Mouse (Mus musculus): ENCODE results near the gene Mtmr3.
"Not testable (repeated sequence)": the region's sequence is repeated elsewhere in the genome, so short reads cannot be mapped to it uniquely, and the experiment has no call there.

Gene Mtmr3

DNA sequence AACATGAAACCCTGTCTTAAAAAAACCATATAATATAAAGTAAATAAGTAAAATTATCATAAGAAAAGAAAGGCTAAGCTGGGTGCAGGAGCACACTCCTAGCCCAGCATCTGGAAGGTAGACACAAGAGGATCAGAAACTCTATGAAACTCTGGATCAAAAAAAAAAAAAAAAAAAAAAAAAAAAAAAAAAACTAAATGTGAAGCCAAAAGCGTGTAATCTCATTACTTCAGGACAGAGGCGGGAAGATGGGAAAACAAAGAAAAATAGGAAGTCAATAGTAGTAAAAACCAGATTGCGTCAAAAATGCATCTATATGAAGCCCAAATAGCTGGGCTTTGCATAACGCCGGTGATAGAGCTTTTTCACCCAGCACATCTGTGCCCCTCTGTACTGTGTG, 7.2 kb upstream of the Mtmr3 start:
- DNase-seq (ENCODE audit: low spot score in 2 of 2), result no peak

DNA sequence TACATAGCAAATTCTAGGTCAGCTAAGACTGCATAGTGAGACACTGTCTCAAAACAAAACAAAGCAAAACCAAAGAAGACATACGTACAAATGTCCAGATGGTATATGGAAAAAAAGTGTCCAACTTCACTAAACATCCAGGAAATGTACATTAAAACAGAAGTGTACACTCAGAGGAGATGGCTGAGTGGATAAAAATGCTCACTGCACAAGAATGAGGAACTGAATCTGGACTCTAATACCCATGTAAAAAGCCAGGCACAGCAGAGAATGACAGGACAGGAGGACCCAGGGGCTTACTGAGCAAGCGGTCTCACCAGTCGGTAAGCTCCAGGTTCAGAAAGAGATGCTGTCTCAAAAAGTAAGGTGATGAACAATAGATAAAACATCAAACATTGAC, 5.3 kb upstream of the Mtmr3 start:
- DNase-seq (ENCODE audit: low spot score in 2 of 2), result no peak

DNA sequence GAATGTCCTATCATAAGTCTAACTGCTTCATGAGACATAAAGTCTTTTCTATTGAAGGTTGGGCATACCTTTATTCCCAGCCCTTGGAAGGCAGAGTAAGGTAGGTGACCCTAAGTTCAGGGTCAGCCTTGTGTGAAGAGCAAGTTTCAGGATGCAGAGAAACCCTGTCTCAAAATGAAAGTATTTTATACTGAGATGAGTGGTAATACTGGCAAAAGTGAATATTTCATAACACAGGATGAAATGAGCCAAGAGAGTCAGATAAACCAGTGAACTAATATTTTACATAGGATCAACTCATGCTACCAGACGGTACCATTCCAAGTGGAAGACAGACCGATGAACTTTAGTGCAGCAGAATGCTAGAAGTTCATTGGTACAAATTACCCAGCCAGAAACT, 3.7 kb upstream of the Mtmr3 start:
- no peak for DNase-seq (ENCODE audit: low spot score in 2 of 2)

DNA sequence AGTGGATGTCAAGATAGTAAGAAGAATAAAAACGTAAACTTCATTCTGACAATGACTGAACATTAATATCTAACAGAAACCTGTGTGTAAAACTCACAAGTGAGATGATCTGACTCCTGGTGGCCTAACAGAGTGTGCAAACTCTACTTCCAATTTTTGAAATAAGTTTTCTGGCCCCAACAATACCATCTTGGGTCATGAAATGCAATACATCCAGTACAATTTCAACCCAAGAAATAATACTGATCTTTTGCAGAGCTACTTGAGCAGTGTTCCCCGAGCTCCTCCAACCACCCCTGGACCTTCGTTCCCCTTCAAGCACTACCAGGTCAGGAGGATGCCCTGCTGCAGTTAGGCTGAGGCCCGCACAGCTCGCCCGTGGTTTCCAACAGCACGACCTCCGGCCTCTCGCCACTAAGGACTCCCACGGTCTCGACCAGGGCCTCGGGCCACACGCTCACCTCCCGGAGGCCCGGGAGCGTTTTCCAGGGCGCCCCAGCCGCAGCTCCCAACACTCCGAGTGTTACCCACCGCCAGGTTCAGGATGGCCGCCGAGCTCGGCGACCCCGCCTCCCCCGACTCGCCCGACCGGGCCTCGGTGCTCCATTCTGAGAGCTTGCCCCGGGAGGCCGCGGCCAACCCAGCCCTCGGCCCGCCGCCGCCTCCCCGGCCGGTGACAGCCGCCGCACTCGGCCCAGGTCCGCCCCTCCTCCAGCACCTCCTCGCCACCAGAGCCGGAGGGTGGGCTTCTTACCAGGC, 635 bp downstream of the Mtmr3 start:
- peak in 1 of 2 experiments; percentile 16 for DNase-seq (ENCODE audit: low spot score in 2 of 2)

DNA sequence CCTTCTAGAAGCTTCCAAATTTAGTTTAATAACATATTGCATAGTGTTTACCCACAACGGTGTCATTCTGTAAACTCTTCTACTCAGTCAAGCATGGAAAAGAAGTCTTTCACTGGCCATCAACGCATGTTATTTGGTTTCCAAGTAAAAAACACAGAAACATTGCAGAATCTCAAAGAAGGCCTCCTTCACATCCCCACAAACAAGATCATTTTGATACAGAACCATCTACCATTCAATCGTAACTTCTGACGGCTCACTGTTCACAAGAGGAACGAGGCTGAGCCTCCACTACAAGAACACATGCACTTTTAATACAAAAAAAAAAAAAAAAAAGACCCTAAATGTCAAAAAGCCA, 1.2 kb downstream of the Mtmr3 start:
- DNase-seq (ENCODE audit: low spot score in 2 of 2), result no peak

DNA sequence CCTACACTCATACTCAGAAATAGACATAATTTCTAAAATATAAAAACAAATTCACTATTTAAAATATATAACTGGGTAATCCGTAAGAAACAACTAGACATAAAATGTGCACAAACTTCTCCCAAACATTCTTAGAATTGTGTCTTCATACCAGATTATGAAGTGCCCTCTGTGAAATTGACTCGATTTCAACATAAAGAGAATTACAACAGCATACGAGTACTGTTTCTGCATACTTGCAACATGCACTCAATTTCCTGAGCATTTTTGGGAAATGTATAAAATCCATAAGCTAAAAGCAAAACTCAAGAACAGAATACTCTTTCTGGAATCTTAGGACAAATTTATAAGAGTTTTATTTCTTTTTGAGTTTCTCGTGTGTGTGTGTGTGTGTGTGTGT, 2.9 kb downstream of the Mtmr3 start:
- no peak for DNase-seq (ENCODE audit: low spot score in 2 of 2)

DNA sequence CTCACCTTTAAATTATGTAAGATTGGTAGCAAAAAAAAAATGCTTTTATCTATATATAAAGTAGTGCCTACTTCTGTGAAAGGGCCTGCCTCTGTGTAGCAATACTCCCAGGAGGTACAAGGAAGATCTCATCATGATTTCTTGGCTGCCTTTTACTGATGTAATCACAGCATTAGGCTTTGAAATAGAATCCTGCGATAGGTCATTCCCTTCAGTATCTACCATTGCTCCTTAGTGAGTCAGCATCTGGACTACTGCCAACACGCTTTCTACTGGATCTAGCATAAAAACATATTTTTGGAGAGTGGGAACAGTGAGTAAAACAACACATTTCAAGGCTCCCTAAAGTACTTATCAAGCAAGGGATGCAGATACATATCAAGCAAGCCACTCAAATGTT, 16.0 kb downstream of the Mtmr3 start:
- DNase-seq (ENCODE audit: low spot score in 2 of 2), result peak in 1 of 2 experiments; percentile 37

DNA sequence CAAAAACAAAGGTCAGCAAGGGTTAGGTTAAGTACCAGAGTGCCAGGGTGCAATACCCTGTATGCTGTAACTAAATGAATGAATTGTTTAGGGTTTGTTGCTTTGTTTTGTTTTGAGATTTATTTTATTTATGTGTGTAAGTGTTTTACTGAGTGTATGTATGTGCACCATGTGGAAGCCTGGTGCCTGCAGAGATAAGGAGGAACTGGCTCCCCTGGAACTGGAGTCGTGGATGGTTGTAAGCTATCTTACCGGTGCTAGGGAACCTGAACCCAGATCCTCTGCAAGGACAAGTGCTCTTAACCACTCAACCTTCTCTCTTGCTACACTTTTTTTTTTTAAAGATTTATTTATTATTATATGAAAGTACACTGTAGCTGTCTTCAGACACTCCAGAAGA, 17.6 kb downstream of the Mtmr3 start:
- no peak for DNase-seq (ENCODE audit: low spot score in 2 of 2)

DNA sequence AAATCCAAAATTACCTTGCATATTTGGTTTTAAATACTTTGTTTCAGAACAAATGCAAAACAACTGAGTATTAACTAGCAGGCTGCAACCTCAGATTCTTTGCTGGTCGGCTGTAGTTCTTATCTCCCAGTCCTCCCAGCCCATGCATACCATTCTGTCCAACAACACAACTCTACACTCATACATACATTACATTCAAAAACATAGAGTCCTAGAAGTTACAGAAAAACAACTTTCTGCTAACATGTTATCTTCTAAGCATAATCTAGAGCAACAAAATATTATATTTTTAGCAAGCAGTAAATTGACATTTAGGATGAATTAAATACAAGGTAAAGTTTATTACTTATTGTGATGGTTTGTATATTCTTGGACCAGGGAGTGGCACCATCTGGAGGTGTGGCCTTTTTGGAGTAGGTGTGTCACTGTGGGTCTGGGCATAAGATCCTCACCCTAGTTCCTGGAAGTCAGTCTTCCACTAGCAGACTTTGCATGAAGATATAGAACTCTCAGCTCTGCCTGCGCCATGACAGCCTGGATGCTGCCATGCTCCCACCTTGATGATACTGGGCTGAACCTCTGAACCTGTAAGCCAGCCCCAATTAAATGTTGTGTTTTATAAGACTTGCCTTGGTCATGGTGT, 18.5 kb downstream of the Mtmr3 start:
- not testable (repeated sequence) for DNase-seq (ENCODE audit: low spot score in 2 of 2)

DNA sequence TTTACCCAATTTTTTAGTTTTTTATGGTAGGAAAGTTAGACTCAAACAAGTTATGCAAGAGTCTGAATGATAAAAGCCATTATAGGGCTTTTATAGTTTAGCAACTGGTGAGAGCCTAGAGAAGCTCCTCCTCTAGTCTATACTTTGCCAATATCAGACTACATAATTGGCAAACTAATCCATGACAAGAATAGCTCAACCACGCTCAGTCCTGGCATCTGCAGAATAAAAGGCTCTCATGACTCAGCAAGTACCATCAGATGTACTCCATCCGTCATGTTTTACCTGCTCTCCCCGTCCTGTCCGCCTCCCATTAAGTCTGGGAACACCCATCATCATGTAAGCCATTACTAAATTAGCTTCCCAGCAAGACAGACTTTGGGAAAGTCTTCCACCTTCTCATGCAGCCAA, 23.2 kb downstream of the Mtmr3 start:
- DNase-seq (ENCODE audit: low spot score in 2 of 2), result no peak

DNA sequence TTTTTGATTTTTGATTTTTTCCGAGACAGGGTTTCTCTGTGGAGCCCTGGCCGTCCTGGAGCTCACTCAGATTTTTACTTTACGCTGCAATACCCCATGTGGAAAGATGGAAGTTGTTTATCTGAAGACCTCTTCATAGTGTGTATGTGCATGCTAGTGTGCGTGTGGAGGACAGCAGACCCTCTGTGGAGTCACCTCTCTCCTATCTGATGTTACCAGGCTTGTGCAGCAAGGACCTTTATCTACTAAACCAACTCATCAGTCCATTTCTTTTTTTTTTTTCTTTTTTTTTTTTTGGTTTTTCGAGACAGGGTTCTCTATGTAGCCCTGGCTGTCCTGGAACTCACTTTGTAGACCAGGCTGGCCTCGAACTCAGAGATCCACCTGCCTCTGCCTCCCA, 28.3 kb downstream of the Mtmr3 start:
- no peak for DNase-seq (ENCODE audit: low spot score in 2 of 2)

DNA sequence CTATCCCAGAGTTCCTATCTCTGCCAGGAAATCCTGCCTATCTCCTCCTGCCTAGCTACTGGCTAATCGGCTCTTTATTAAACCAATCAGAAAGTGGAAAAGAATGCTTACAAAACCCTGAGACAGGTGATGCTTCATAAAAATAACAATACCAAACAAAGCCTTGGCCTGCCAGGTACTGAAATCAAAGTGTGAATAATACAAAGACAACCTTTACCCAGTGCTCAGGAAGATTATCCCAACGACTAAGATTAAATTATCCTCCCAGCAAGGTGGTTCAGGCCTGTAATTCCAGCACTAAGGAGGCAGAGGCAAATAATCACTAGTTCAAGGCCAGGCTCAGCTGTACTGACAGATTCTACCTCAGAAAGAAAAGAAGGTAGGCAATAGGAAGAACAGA, 29.1 kb downstream of the Mtmr3 start:
- no peak for DNase-seq (ENCODE audit: low spot score in 2 of 2)

DNA sequence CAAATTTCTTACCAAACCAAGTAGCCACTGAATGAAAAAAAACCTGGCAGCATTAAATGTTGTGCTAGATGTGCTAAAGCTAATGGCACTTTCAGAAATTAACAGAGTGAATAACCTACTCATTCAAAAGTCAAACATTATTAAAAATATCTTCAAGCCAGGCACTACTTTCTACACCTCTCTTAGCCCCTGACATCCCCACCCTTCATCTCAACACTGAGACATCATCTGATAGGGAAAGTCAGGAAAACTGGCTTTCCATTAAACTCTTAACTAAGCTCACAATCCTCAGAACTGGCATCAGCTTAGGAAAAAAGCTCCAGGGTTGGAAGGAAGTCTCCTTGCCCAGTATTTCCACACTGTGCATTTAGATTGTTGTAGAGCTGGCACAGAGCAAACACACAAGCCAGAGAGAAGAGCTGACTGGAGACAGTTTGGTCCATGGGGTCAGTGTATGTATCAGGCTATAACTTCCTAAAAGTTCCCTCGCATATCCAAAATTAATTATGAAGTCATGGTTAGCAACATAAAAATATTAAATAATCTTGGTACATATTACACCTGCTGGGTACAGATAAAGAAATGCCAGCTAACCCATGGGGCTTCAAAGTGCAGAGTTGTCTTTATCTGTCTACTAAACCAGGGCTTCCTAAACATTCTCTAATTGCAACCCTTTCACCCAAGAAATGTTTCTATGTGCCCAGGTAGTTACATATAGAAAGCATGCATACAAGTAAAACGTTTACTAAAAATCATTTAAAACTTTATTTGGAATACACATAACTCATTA, 41.2 kb downstream of the Mtmr3 start:
- DNase-seq (ENCODE audit: low spot score in 2 of 2), result no peak

DNA sequence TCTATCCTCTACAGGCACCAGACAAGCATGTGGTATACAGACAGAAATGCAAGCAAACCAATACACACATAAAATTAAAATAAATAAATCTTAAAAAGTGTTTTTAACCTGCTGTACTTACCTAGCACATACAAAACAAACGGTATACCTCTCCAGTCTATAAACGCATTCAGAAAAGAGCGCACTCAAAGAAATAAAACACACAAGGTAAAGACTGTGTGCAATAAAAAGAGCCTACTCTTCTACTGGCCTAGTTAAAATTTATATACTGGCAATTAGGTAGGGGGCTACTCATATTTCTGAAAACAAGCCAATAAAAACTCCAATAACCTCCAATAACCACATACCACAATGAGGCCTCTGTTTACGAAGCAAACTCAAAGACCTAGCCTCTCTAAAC, 47.1 kb downstream of the Mtmr3 start:
- no peak for DNase-seq (ENCODE audit: low spot score in 2 of 2)

DNA sequence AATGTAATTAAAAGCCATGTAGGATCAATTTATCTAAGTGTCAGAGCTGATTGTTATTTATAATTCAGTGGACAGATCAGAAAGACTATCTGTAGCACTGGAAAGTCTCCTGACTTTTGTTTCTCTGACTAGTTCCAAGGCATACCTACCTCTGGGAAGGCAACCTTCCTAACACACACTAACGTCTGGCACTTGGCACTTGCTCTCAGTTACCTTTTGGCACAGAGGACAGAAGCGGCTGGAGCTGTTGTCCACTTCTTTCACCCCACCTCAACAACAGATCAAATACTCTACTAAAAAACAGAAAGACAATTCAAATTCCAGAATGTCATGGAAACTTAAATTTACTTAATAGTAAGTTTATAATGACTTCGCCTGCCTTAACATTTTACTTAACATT, 48.7 kb downstream of the Mtmr3 start:
- no peak for DNase-seq (ENCODE audit: low spot score in 2 of 2)

DNA sequence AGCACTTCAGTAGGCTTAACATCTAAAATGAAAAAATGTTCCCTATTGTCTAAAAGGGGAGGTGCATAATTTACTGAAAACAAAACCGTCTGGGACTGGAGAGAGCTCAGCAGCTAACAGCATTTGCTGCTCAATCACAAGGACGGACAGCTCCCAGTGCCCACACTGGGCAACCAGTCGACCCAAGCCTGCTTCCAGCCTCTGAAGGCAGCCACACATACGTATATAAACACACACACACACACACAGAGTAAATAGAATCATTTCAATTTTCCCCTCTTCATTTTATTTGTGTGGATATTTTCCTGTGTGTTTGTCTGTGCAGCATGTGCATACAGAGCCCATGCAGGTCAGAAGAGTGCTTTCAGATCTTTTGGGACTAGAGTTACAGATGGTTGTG, 49.3 kb downstream of the Mtmr3 start:
- no peak for DNase-seq (ENCODE audit: low spot score in 2 of 2)

DNA sequence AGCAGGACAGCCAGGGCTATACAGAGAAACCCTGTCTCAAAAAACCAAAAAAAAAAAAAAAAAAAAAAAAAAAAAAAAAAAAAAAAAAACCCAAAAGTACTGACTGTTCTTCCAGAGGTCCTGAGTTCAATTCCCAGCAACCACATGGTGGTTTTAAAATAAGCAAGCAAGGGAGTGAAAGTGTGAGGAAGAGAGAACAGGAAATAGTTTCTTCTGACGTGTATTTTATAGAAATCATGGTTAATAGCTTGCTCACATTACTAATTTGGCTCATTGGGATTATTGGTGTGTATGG, 50.1 kb downstream of the Mtmr3 start:
- not testable (repeated sequence) for DNase-seq (ENCODE audit: low spot score in 2 of 2)

DNA sequence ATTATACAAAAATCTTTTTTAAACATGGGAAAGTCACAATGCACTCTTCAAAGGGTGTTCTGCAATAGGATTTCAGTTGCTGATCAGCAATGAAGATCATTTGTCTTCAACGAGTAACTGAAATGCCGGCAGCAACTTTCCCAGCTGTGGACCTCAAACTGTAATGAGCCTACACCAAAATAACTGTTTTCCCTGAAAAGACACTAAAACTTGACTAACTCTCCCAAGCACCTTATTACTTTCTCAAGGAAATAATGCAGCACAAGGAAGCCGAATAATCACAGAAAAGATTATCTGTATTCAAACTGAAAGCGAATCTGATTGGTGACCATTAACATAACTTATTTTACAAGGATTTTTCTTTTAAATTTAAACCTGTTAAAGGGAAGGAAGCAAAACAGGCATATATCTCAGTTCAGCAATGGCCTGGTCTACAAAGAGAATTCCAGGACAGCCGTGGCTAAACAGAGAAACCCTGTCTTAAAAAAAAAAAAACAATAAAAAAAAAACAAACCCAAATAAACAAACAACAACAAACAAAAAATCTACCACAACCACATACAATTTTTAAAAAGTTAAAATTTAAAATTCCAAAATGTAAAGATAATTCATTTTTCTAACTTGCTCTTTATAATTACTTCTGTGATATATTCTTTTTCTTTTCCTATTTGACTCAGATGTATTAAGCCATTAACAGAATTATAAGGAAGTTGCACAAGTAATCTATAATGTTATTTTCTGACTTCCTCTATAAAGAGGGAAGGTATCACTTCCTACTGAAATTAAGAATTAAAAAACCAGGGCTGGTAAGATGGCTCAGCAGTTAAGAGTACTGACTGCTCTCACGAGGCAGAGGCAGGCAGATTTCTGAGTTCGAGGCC, 50.7 kb downstream of the Mtmr3 start:
- no peak for DNase-seq (ENCODE audit: low spot score in 2 of 2)

DNA sequence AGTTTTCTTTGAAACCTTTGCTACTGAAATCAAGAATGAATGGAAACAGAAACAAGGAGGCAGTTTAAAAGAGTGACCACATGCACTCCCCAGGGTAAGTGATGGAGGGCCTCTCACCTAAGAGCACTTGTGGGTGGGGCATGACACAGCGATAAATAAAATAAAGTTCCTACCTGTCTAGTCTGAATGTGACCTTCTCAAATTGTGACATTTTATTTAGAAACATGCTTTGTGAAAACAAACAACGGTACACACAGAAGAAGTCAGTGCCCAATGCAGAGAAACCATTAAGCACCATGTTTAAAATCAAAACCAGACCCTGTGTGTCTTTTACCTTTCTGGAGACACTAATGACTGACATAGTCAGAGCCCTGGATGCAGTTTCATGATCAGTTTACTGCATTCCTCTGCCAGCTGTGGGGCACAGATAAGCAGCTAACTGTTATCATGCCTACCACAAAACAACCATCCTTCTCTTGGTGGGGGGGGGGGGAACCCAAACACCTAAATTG, 51.6 kb downstream of the Mtmr3 start:
- no peak for DNase-seq (ENCODE audit: low spot score in 2 of 2)

DNA sequence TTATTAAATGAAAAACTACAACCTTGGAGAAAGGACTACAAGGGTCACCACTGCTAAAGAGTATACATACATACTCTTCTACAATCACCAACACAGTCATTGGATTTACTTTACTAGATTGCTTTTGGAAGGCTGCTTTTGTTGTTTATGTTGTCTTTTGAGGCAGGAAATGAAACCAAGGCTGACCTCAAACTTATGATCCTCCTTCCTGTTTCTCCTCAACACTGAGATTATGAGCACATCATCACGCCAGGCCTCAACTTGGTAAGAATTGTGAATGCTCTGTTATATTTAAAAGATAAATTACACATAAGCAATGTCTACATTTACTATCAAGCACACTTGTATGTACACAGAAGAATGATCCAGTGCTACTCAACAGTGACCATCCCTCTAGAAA, 58.0 kb downstream of the Mtmr3 start:
- no peak for DNase-seq (ENCODE audit: low spot score in 2 of 2)

DNA sequence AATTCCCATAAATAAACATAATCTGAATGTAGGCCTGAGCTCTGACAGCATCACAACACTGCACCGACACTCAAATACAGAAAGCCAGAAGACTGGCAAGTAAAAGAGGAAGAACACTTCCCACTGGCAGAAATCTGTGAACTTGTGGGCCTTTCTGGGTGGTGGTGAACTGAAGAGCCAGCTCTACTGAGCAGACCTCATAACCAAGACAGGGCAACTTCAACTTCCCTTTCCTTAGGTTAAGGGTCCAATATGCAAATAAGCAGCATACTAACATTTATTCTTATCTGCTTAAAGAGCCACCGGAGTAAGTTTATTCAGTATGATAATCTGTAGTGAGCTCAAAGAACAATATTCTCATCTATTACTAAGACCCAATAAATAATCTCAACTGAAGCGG, 67.5 kb downstream of the Mtmr3 start:
- no peak for DNase-seq (ENCODE audit: low spot score in 2 of 2)

DNA sequence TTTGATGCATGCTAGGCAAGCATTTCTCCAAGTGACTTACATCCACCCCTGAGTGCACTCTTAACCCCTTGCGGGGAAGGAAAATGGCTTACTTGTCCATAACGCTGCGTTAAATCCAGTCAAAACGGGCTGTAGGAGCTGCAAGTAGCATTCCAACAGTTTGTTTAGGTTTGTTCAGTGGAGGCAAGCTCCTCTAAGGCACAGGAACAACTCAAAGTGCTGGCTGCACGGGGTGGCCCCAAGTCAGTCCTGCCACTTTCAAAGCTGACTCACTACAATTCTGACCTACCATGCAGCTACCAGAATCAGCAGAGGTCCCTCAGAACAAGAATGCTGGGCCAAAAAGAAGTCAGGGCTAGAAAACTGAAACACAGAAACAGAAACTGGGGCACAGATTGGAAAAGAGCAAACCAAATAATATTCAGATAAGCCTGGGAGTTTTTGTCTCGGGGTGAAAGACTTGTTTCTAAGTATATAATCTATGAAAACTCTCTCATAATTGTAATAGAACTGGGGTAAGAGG, 72.5 kb downstream of the Mtmr3 start:
- no peak for DNase-seq (ENCODE audit: low spot score in 2 of 2)

Measured in frontal cortex, postnatal 25 days (tissue).